Mouse (Mus musculus) ES-Bruce4 (cell line): ENCODE measurements around the gene Scgb1a1. TPM values are rescaled to one million over a fixed set of nuclear protein-coding genes. Genes with fewer than 3 reads are reported as not detected.
"Not testable (repeated sequence)": the region's sequence is repeated elsewhere in the genome, so short reads cannot be mapped to it uniquely, and the experiment has no call there.

Source experiments
- H3K27ac ChIP-seq: 2 replicates; pipeline ENCODE4 v1.5.1; 2012; ENCODE audit warnings: low read length, inconsistent platforms; ENCODE audit not compliant: insufficient read depth
- H3K27me3 ChIP-seq: 2 replicates; pipeline ENCODE4 v1.6.1; 2012; ENCODE audit warnings: mild to moderate bottlenecking, low read length, inconsistent platforms; ENCODE audit not compliant: control insufficient read depth, poor library complexity, insufficient read depth, severe bottlenecking
- H3K36me3 ChIP-seq: 2 replicates; pipeline ENCODE4 v1.6.1; 2012; ENCODE audit warnings: inconsistent platforms, mild to moderate bottlenecking, low read length, moderate library complexity; ENCODE audit not compliant: control insufficient read depth, poor library complexity, insufficient read depth, severe bottlenecking
- H3K4me1 ChIP-seq: one replicate; pipeline ENCODE4 v1.8.1; 2011; ENCODE audit warnings: low read length; ENCODE audit not compliant: control insufficient read depth, insufficient read depth
- H3K4me3 ChIP-seq: 2 replicates; pipeline ENCODE4 v1.5.1; 2011; ENCODE audit warnings: low read depth, mild to moderate bottlenecking, low read length
- H3K9ac ChIP-seq: 2 replicates; pipeline ENCODE4 v1.6.1; 2012; ENCODE audit warnings: low read depth, mild to moderate bottlenecking, inconsistent platforms; ENCODE audit not compliant: poor library complexity, severe bottlenecking
- H3K9me3 ChIP-seq: replicated peaks from 2 replicates; pipeline ENCODE4 v1.6.1; 2012; ENCODE audit warnings: mild to moderate bottlenecking, low read length, inconsistent platforms; ENCODE audit not compliant: control insufficient read depth, poor library complexity, insufficient read depth, severe bottlenecking
- CTCF ChIP-seq: IDR thresholded peaks from one replicate; pipeline ENCODE4 v1.8.1; 2011; ENCODE audit warnings: low read depth, low read length
- EP300 ChIP-seq: IDR thresholded peaks from 2 replicates; pipeline ENCODE4 v1.6.1; 2011; ENCODE audit warnings: low read depth, low read length; ENCODE audit not compliant: insufficient read depth
- POLR2A ChIP-seq: IDR thresholded peaks from one replicate; pipeline ENCODE4 v1.8.1; 2011; ENCODE audit warnings: low read length; ENCODE audit not compliant: insufficient read depth
- polyA plus RNA-seq: library from polyadenylated mRNA; stranded (reverse); fragments of >200 nt; gene quantifications from 2 replicates; pipeline ENCODE4 v1.2.4, GENCODE M21; 2011; ENCODE audit warnings: low read depth; ENCODE audit not compliant: missing spikeins, insufficient read depth, insufficient read length

Gene Scgb1a1
- polyA plus RNA-seq, 1 experiment, result not detected

DNA sequence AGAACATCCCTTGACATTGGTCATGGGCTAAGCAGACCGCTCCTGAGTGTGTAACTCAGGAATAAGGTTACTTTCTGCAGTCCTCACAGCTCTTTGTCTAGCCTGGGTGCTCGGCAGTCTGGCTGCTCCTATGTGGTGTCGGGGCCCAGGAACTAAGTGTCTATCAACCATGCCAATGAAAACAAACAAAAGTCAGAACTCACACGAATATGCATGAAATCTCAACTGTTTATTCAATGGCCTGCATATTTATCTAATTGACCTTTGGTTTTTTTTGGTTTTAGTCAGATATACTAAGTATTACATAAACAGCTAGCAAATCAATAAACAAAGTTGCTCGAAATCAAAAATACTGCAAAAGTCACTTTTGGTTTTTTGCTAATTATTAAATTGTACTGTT is 7.4 kb upstream of the Scgb1a1 start:
- TF ChIP-seq POLR2A (no peak), EP300 (no peak), CTCF (no peak)
- no peaks in the 10 kb centered on the region for H3K36me3 ChIP-seq
- no peak overlapping the region for H3K4me3 ChIP-seq

DNA sequence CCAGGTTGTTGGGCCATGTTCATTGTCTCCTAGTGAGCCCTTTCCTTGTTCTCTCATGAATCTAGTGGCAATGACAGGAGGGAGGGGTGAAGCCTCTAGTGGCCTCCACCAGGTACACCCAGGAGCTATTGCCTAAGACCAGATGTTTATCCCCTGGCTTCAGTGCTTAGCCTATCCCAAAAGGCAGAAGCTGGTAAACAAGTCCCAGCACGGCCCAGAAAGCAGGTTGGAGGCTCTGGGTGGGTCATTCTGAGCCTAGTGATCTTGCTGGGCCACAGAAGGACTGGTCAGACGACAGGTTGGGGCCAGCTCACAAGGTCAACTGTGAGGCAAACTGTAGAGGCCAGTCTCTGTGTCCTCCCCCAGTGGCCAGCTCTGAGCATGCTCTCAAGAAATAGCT is 3.0 kb upstream of the Scgb1a1 start:
- TF ChIP-seq CTCF (no peak), POLR2A (no peak), EP300 (no peak)
- no peaks in the 10 kb centered on the region for H3K4me1 ChIP-seq
- H3K9ac ChIP-seq, result no peak overlapping the region
- H3K27me3 ChIP-seq, result no peaks in the 10 kb centered on the region
- H3K4me3 ChIP-seq, result no peak overlapping the region
- no peaks in the 10 kb centered on the region for H3K9me3 ChIP-seq
- H3K27ac ChIP-seq, result no peak overlapping the region
- H3K36me3 ChIP-seq, result no peaks in the 10 kb centered on the region

More for the DNA sequence above, 7.4 kb upstream of the Scgb1a1 start:
- Histone ChIP-seq H3K9ac (no peak overlapping the region), H3K9me3 (no peaks in the 10 kb centered on the region), H3K27ac (no peak overlapping the region), H3K27me3 (no peaks in the 10 kb centered on the region), H3K4me1 (no peaks in the 10 kb centered on the region)

DNA sequence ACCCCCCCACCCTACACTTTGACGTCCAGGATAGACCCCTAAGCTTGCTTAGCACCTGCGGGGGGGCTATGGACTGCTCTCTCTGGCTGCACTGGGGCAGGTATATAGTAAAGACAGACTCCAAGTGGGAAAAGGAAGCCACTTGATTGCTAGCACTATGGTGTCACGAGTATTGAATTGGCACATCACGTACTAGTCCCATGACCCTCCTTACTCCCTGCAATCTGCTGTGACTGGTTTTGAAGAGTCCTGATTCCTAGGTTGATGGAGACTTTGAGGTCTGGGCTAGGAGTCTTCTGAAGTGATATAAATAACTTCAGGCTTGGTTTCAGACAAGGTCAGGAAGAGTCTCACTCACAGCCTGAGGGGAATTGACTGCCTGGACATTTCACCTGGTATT is 2.4 kb upstream of the Scgb1a1 start:
- H3K27me3 ChIP-seq, result no peaks in the 10 kb centered on the region
- no peak overlapping the region for H3K27ac ChIP-seq
- no peaks in the 10 kb centered on the region for H3K9me3 ChIP-seq
- no peak for TF ChIP-seq POLR2A
- H3K36me3 ChIP-seq, result no peaks in the 10 kb centered on the region
- H3K9ac ChIP-seq, result no peak overlapping the region
- H3K4me3 ChIP-seq, result no peak overlapping the region
- no peaks in the 10 kb centered on the region for H3K4me1 ChIP-seq

DNA sequence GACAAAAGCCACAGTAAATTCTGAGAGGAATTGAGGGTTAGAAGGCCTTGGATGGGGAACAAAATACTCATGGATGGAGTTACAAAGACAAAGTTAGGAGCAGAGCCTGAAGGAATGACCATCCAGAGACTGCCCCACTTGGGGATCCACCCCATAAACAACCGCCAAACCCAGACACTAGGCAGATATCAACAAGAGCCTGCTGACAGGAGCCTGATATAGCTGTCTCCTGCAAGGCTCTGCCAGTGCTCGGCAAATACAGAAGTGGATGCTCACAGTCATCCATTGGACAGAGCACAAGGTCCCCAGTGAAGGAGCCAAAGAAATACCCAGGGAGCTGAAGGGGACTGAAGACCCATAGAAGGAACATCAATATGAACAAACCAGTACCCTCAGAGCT is 3.9 kb downstream of the Scgb1a1 start:
- not testable (repeated sequence) for H3K4me3 ChIP-seq, H3K27ac ChIP-seq, H3K9ac ChIP-seq, H3K27me3 ChIP-seq, H3K9me3 ChIP-seq, H3K4me1 ChIP-seq, H3K36me3 ChIP-seq

DNA sequence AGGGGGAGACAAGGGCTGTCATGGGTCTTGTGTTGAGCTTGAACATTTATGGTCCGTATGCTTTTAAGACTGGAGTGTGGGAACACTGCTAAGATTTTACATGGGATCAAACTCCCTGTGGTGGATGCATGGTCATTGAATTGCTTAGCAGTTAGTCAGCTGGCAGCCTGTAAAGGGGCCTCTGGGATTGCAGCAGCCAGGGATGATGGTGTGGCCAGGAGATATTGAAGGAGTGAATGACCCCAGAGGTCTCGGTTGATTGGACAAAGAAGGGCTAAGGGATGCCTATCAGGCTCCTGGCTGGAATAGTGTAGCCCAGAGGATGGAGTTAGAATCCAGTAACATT is 4.8 kb downstream of the Scgb1a1 start:
- H3K27ac ChIP-seq, result no peak overlapping the region
- no peaks in the 10 kb centered on the region for H3K27me3 ChIP-seq
- no peaks in the 10 kb centered on the region for H3K36me3 ChIP-seq
- no peak overlapping the region for H3K9ac ChIP-seq
- no peaks in the 10 kb centered on the region for H3K4me1 ChIP-seq
- no peaks in the 10 kb centered on the region for H3K9me3 ChIP-seq
- TF ChIP-seq POLR2A (no peak), CTCF (no peak), EP300 (no peak)
- no peak overlapping the region for H3K4me3 ChIP-seq

DNA sequence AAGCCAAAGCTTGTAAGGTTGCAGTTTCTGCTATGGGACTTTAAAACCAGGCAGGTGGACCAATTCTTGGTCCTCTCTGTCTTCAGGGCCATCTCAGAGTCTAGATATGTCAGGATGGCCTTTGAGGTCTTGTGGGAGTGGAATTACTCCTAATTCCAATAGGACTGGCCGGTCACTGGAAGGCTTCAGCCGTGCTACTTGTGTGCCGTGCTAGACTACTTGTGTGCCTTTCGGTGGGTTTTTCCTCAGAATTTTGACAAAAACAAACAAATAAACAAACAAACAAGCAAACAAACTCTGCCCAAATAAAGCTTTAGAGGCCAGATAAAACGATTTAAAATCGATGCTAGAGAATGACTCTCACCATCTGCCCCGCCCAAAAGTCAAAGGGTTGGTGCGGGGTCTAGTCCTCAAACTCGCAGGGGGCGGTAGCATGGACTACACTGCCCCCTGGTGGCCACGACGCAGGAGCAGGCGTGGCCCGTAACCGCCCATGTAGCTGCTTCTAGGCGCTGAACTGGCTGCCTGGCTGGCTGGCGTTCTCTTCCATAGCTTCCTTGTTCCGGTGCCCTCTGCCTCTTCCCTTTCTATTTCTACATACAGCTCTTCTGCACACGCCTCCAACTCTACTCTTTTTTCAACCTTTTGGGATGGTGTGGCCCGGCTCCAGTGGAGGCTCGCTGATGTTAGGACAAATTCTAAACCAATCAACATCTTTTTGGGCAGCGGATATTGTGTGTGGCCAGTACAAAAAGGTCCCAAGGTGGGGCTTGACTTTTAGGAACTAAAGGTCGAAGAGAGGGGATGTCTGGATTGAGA is 5.4 kb downstream of the Scgb1a1 start:
- Histone ChIP-seq H3K9ac (no peak overlapping the region), H3K4me3 (no peak overlapping the region), H3K27me3 (no peaks in the 10 kb centered on the region), H3K9me3 (no peaks in the 10 kb centered on the region), H3K4me1 (no peaks in the 10 kb centered on the region), H3K36me3 (no peaks in the 10 kb centered on the region), H3K27ac (peak overlapping the region; percentile 72)
- TF ChIP-seq CTCF (peak; percentile 92), POLR2A (no peak), EP300 (0 out of 2 replicates have a peak, but pooled peaks have one; percentile 41)
